Mouse (Mus musculus) embryonic facial prominence, embryonic 14.5 days (tissue): ENCODE results near the gene Pkp3. TPM values are rescaled to one million over a fixed set of nuclear protein-coding genes. Genes with fewer than 3 reads are reported as not detected.

Source experiments
- ATAC-seq: fragments of 200-750 bp; cut with Nextera tagmentation; 2 replicates; pipeline ENCODE4 v1.8.0; 2017; ENCODE audit warnings: low read depth, moderate number of reproducible peaks, moderate TSS enrichment
- DNase-seq: peaks from one replicate; pipeline ENCODE4 v3.0.0-alpha.2; 2015; ENCODE audit warnings: low spot score
- H3K27ac ChIP-seq: fragments of 300-500 bp; sonication (generic); replicated peaks from 2 replicates; pipeline ENCODE4 v1.5.1; 2014; ENCODE audit warnings: low read depth, mild to moderate bottlenecking, low read length, moderate library complexity
- H3K27me3 ChIP-seq: fragments of 300-500 bp; sonication (generic); replicated peaks from 2 replicates; pipeline ENCODE4 v1.6.1; 2014; ENCODE audit warnings: low read length; ENCODE audit not compliant: control insufficient read depth, insufficient read depth
- H3K36me3 ChIP-seq: fragments of 300-500 bp; sonication (generic); 2 replicates; pipeline ENCODE4 v1.6.1; 2014; ENCODE audit warnings: low read length, mixed read lengths; ENCODE audit not compliant: control insufficient read depth, insufficient read depth
- H3K4me1 ChIP-seq: fragments of 300-500 bp; sonication (generic); 2 replicates; pipeline ENCODE4 v1.6.1; 2014; ENCODE audit warnings: antibody characterized with exemption, low read length; ENCODE audit not compliant: control insufficient read depth, insufficient read depth
- H3K4me2 ChIP-seq: fragments of 300-500 bp; sonication (generic); 2 replicates; pipeline ENCODE4 v1.6.1; 2014; ENCODE audit warnings: low read depth, mild to moderate bottlenecking, low read length, moderate library complexity, mixed read lengths
- H3K4me3 ChIP-seq: fragments of 300-500 bp; sonication (generic); 2 replicates; pipeline ENCODE4 v1.5.1; 2014; ENCODE audit warnings: low read depth, mild to moderate bottlenecking, low read length
- H3K9ac ChIP-seq: fragments of 300-500 bp; sonication (generic); 2 replicates; pipeline ENCODE4 v1.6.1; 2014; ENCODE audit warnings: low read depth, mild to moderate bottlenecking, low read length, moderate library complexity, mixed read lengths
- H3K9me3 ChIP-seq: fragments of 300-500 bp; sonication (generic); 2 replicates; pipeline ENCODE4 v1.6.1; 2016; ENCODE audit warnings: low read length; ENCODE audit not compliant: control insufficient read depth
- WGBS: fragments of 180-500 bp; shearing (Covaris S2); extraction: QIAGEN DNeasy Blood & Tissue Kit; methylation state at CpG from one replicate; pipeline ENCODE4 v1.1.7; 2014; 5-methylcytosine and 5-hydroxymethylcytosine counted together
- polyA plus RNA-seq: library from polyadenylated mRNA; unstranded; fragments of >200 nt; fragmentation: Nextera tagmentation; extraction: Ambion mirVana; gene quantifications from 2 replicates; pipeline ENCODE4 v1.2.1, GENCODE M21; 2014

Gene Pkp3
- polyA plus RNA-seq, 1 experiment from 2014 or later = 30.0 TPM

DNA sequence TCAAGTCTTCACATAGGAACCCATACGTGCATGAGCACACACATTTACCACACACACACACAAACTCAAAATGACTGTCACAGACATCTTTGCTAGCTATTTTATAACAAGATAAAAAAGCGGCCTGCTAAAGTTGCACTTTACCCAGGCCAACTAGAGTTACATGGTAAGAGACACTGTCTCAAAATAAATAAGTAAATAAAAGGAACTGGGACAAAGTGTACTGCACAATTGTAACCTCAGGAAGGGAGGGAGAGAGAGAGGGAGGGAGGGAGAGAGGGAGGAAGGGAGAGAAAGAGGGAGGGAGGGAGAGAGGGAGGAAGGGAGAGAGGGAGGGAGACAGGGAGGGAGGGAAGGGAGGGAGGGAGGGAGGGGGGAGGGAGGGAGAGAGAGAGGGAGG is 25.6 kb upstream of the Pkp3 start:
- H3K4me1 ChIP-seq = peaks cover under 1% of the 10 kb centered on the region
- ATAC-seq = no peak
- DNase-seq = no peak
- H3K4me3 ChIP-seq = no peak overlapping the region
- H3K9ac ChIP-seq = no peak overlapping the region
- no peak overlapping the region for H3K27ac ChIP-seq
- no peak overlapping the region for H3K4me2 ChIP-seq
- H3K9me3 ChIP-seq = 0 out of 2 replicates have a peak, but pooled peaks cover 3% of the 10 kb centered on the region
- H3K27me3 ChIP-seq = no peaks in the 10 kb centered on the region
- 78% methylated on average over 2 of the region's 2 CpGs for WGBS
- H3K36me3 ChIP-seq = no peaks in the 10 kb centered on the region

DNA sequence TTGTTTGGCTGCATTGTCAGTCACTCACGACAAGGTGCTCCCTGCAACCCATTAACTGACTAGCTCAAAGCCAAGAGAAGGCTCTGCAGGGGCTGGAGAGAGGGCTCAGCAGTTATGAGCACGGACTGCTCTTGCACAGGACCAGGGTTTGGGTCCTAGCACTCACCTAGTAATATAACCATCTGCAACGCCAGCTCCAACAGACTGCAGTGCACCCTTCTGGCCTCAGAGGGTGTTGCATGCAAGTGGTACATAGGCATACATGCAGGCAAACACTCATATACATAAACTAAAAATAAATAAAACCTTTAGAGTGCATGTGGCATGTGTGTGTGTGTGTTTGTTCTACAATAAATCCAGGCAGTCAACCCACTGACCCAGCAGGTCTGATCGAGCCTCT is 22.2 kb upstream of the Pkp3 start:
- H3K4me3 ChIP-seq = no peak overlapping the region

DNA sequence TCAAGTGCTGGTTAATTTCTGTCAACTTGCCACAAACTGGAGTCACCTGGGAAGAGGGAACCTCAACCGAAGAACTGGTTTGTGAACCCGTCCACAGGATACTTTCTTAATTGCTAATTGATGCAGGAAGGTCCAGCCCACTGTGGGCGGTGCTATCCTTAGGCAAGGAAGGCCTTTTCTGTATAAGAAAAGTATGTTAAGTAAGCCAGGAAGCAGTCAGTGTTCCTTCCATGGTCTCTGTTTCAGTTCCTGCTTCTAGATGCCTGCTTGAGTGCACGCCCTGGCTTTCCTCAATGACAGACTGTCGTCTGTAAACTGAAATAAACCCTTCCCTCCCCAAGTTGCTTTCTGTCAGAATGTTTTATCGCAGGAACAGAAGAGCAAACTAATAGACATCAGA is 21.0 kb upstream of the Pkp3 start:
- Histone ChIP-seq H3K27ac (no peak overlapping the region), H3K4me1 (peaks cover 10% of the 10 kb centered on the region), H3K4me3 (no peak overlapping the region), H3K36me3 (no peaks in the 10 kb centered on the region), H3K27me3 (no peaks in the 10 kb centered on the region), H3K9ac (no peak overlapping the region), H3K9me3 (no peaks in the 10 kb centered on the region), H3K4me2 (no peak overlapping the region)
- ATAC-seq = no peak
- WGBS = 89% methylated on average over 6 of the region's 6 CpGs
- no peak for DNase-seq

More for the DNA sequence above, 22.2 kb upstream of the Pkp3 start:
- Histone ChIP-seq H3K27ac (no peak overlapping the region), H3K4me2 (no peak overlapping the region), H3K27me3 (no peaks in the 10 kb centered on the region), H3K4me1 (peaks cover 4% of the 10 kb centered on the region; the same call in 1 of the 2 replicates), H3K36me3 (no peaks in the 10 kb centered on the region), H3K9me3 (no peaks in the 10 kb centered on the region), H3K9ac (no peak overlapping the region)
- WGBS = 81% methylated on average over 4 of the region's 4 CpGs
- DNase-seq (no peak), ATAC-seq (no peak)

DNA sequence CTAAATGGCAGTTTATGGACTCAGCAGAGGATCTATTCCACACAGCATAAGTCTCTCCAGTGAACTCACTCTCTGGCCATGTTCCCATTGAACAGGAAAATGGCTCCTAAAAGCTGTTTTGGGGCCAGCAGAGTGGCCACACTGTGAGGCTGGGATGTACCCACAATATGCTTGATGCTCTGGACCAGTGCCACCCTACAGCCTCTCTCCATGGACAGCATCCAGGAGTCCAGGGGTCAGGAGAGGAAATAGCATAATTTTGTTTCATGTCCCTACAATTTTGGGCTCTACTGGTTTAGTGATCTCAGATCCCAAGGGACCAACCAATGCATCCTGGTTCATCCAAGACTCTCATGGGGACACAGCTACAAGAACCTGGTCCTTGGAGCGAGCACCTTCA is 20.5 kb upstream of the Pkp3 start:
- no peak overlapping the region for H3K9ac ChIP-seq
- WGBS = 96% methylated on average over 1 of the region's 1 CpGs
- H3K4me1 ChIP-seq = peaks cover 10% of the 10 kb centered on the region
- H3K36me3 ChIP-seq = no peaks in the 10 kb centered on the region
- DNase-seq (no peak), ATAC-seq (no peak)
- no peak overlapping the region for H3K4me2 ChIP-seq
- H3K27me3 ChIP-seq = no peaks in the 10 kb centered on the region
- H3K27ac ChIP-seq = no peak overlapping the region
- no peak overlapping the region for H3K4me3 ChIP-seq
- no peaks in the 10 kb centered on the region for H3K9me3 ChIP-seq

- Histone ChIP-seq H3K27me3 (no peaks in the 10 kb centered on the region), H3K4me1 (peaks cover 10% of the 10 kb centered on the region), H3K4me2 (no peak overlapping the region), H3K9me3 (no peaks in the 10 kb centered on the region), H3K9ac (no peak overlapping the region), H3K27ac (no peak overlapping the region), H3K36me3 (0 out of 2 replicates have a peak, but pooled peaks cover 3% of the 10 kb centered on the region), H3K4me3 (no peak overlapping the region)
- 90% methylated on average over 14 of the region's 14 CpGs for WGBS
- ATAC-seq = no peak
- DNase-seq = no peak
These were observed 19.2 kb upstream of the Pkp3 start for GRCm38 (mm10) chr7:141058601-141059341.

DNA sequence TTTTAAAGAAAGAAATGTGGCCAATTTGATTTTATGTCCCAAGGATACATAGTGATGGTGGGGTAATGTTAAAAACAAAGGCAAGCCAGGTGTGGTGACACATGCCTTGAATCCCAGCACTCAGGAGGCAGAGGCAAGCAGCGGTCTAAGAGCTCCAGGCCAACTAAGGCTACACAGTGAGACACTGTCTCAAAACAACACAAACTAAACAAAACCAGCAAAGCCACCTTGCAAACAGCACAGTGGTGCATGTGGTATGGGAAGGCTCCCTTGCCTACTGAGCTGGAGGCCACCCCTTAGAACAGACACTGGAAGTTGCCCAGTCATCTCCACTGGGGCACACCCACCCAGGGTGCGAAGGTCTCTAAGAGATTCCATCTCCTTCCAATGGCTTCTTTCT is 18.1 kb upstream of the Pkp3 start:
- peaks cover 12% of the 10 kb centered on the region; the same call in 1 of the 2 replicates for H3K36me3 ChIP-seq
- peaks cover 10% of the 10 kb centered on the region for H3K4me1 ChIP-seq
- H3K9me3 ChIP-seq = no peaks in the 10 kb centered on the region
- no peak overlapping the region for H3K27ac ChIP-seq
- peak overlapping the region; percentile 93 for H3K4me2 ChIP-seq
- DNase-seq (no peak), ATAC-seq (no peak)
- H3K27me3 ChIP-seq = no peaks in the 10 kb centered on the region
- 77% methylated on average over 2 of the region's 2 CpGs for WGBS
- H3K9ac ChIP-seq = peak overlapping the region; percentile 89; the same call in 1 of the 2 replicates
- peak overlapping the region; percentile 80 for H3K4me3 ChIP-seq

DNA sequence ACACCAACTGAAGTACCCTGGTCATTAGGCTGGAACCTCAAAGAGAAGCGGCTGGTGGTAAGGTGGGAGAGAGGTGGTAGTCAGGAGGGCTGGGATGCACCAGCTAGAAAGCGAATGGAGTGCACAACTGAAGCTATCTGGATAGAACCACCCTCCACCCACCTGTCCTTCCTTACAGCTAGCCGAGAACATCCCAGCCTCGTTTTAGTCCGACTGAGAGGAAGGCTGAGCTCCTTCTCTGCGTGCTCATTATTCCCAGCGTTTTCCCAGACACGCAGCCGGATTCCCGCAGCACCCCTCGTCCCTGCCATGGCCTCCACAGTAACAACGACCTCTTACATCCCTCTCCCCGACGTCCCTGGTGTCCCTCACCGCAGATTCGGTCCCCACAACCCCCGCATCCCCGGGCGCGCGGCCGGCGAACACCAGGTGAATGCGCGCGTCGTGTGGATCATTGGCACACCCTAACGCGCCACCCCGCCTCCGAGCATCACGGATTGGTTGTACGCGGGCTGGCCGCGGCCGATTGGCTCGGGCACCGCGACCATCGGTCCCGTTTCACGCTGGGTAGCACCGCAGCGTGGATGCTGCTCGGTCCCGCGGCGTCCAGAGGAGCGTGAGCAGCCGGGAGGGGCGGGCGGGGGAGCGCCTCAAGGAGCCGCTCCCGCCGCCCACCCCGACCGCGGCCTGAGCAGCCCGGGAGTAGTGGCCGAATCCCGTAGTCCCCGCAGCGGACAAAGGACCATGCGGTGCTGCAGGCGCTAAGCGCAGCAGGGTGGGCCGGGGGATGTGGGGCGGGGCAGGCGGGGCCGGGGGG is 17.4 kb upstream of the Pkp3 start, which contains the start of gene B4galnt4:
B4galnt4 (plus strand) TSS at position 679 of the 817 bp plus-strand sequence.
- DNase-seq = peak; percentile 94
- Histone ChIP-seq H3K36me3 (peaks cover 19% of the 10 kb centered on the region; the same call in 1 of the 2 replicates), H3K27me3 (no peaks in the 10 kb centered on the region), H3K4me3 (peak within 1 kb of the TSS; percentile 80), H3K9me3 (no peaks in the 10 kb centered on the region), H3K9ac (peak within 1 kb of the TSS; percentile 89), H3K4me2 (peak within 1 kb of the TSS; percentile 93), H3K27ac (peak within 1 kb of the TSS; percentile 39; the same call in 1 of the 2 replicates), H3K4me1 (peaks cover 10% of the 10 kb centered on the region)
- WGBS = under 1% methylated on average over 41 of the region's 72 CpGs
- peak; percentile 98 for ATAC-seq

DNA sequence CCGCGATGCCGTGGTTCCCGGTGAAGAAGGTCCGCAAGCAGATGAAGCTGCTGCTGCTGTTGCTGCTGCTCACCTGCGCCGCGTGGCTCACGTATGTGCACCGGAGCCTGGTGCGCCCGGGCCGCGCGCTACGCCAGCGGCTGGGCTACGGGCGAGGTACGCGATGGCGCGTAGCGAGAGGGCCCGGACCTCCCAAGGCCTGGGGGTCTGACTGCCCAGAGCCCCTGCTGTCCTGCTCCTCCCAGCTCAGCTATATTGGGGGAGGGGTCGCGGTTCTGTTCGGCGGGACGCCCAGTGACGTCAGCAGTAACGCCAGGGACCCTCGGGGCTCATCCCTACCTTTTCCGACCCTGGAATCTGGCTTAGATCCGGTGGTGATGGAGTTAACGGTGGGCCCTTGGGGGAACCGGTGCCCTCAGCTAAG is 16.7 kb upstream of the Pkp3 start:
- peaks cover 10% of the 10 kb centered on the region for H3K4me1 ChIP-seq
- DNase-seq (no peak), ATAC-seq (peak; percentile 60)
- peaks cover 25% of the 10 kb centered on the region for H3K36me3 ChIP-seq
- no peaks in the 10 kb centered on the region for H3K27me3 ChIP-seq
- 0 out of 2 replicates have a peak overlapping the region, but pooled peaks have one; percentile 39 for H3K27ac ChIP-seq
- H3K4me2 ChIP-seq = peak overlapping the region; percentile 93
- under 1% methylated on average over 23 of the region's 37 CpGs for WGBS
- H3K9ac ChIP-seq = peak overlapping the region; percentile 89
- no peaks in the 10 kb centered on the region for H3K9me3 ChIP-seq
- peak overlapping the region; percentile 80 for H3K4me3 ChIP-seq
